9 mouse cellular contexts compared by ENCODE assay signal in genomic region chr4:148846724-148847123, GRCm38 (mm10). TPM values are rescaled to one million over a fixed set of nuclear protein-coding genes. Genes with fewer than 3 reads are reported as not detected.
DNase-seq lines count a peak whose midpoint lies in the region; ATAC-seq and TF ChIP-seq lines count a peak whose summit lies in the region.
"Had no signal": no experiment of that assay in that cellular context is flagged by ENCODE, and none has a peak within 500 bp of the region (broad histone marks: within the 10 kb centered on the region; RNA-seq: fewer than 3 reads in every experiment).

No protein-coding gene starts in this region.

- peak; percentile 91 for DNase-seq in heart, adult 11 months
- DNase-seq in heart, adult 2 months, result no peak
- no peak for DNase-seq in liver, embryonic 11.5 days (ENCODE audit: low spot score)
- peak; percentile 43 for DNase-seq in ES-CJ7 (ENCODE audit: low read depth, low spot score)
- DNase-seq in layer of hippocampus, adult 2 months (ENCODE audit: low spot score in 2 of 2), result no peak
- DNase-seq in cerebellum, adult 8-10 months, result no peak
- DNase-seq: thymus, postnatal 25 days had no signal

- peak overlapping the region; percentile 22; the same call in 1 of the 2 replicates for H3K4me2 ChIP-seq in liver, embryonic 12.5 days
- no peak overlapping the region for H3K4me2 ChIP-seq in liver, embryonic 11.5 days
- H3K4me2 ChIP-seq in neural tube, embryonic 13.5 days, result no peak overlapping the region

- H3K27me3 ChIP-seq in heart, adult 2 months (ENCODE audit: control insufficient read depth, insufficient read depth, low read length), result no peaks in the 10 kb centered on the region
- peaks cover 35% of the 10 kb centered on the region for H3K27me3 ChIP-seq in liver, embryonic 12.5 days (replicated peaks)
- peaks cover 3% of the 10 kb centered on the region; the same call in 1 of the 2 replicates for H3K27me3 ChIP-seq in liver, embryonic 11.5 days (replicated peaks; ENCODE audit: control insufficient read depth, insufficient read depth, low read length)
- H3K27me3 ChIP-seq in neural tube, embryonic 13.5 days, result peaks cover 72% of the 10 kb centered on the region

- WGBS in heart, adult 2 months, result 56% methylated on average over 11 of the region's 11 CpGs
- 38% methylated on average over 11 of the region's 11 CpGs for WGBS in liver, embryonic 12.5 days (ENCODE audit: insufficient replicate concordance)
- WGBS in liver, embryonic 11.5 days, result 48% methylated on average over 11 of the region's 11 CpGs
- 64% methylated on average over 11 of the region's 11 CpGs for WGBS in neural tube, embryonic 13.5 days

- no peak for TF ChIP-seq CTCF in heart, adult 2 months (IDR thresholded peaks at IDR 0.05)
- no peak for TF ChIP-seq CTCF in layer of hippocampus, adult 2 months (conservative IDR thresholded peaks at IDR 0.05)

- H3K36me3 ChIP-seq in heart, adult 2 months (ENCODE audit: control insufficient read depth, insufficient read depth, low read length), result no peaks in the 10 kb centered on the region
- H3K36me3 ChIP-seq in liver, embryonic 12.5 days, result no peaks in the 10 kb centered on the region
- no peaks in the 10 kb centered on the region for H3K36me3 ChIP-seq in liver, embryonic 11.5 days (ENCODE audit: control insufficient read depth, insufficient read depth, low read length)
- H3K36me3 ChIP-seq in neural tube, embryonic 13.5 days, result no peaks in the 10 kb centered on the region

- intact Hi-C loops in heart, adult 2 months (cut with DNase I), result no loop called here

- no peak for TF ChIP-seq POLR2A in heart, adult 2 months (IDR thresholded peaks at IDR 0.05; ENCODE audit: insufficient read depth, low read depth, low read length)

- H3K27ac ChIP-seq in heart, adult 2 months, result no peak overlapping the region
- no peak overlapping the region for H3K27ac ChIP-seq in liver, embryonic 12.5 days
- H3K27ac ChIP-seq in liver, embryonic 11.5 days (ENCODE audit: low read depth, low read length), result no peak overlapping the region
- H3K27ac ChIP-seq in neural tube, embryonic 13.5 days (replicated peaks), result no peak overlapping the region
- H3K27ac ChIP-seq in layer of hippocampus, adult 2 months, result no peak overlapping the region

- TF ChIP-seq EP300 in heart, adult 2 months (IDR thresholded peaks at IDR 0.05; ENCODE audit: insufficient read depth, low read depth, low read length), result no peak

- H3K9ac ChIP-seq in heart, adult 2 months (ENCODE audit: low read depth, low read length), result no peak overlapping the region
- H3K9ac ChIP-seq in liver, embryonic 12.5 days, result no peak overlapping the region
- no peak overlapping the region for H3K9ac ChIP-seq in liver, embryonic 11.5 days (ENCODE audit: low read depth, low read length)
- 0 out of 2 replicates have a peak overlapping the region, but pooled peaks have one; percentile 34 for H3K9ac ChIP-seq in neural tube, embryonic 13.5 days

- peaks cover 12% of the 10 kb centered on the region for H3K4me1 ChIP-seq in heart, adult 2 months (ENCODE audit: control insufficient read depth, insufficient read depth, low read length)
- 0 out of 2 replicates have a peak, but pooled peaks cover 4% of the 10 kb centered on the region for H3K4me1 ChIP-seq in liver, embryonic 12.5 days
- H3K4me1 ChIP-seq in liver, embryonic 11.5 days (replicated peaks; ENCODE audit: control insufficient read depth, insufficient read depth, low read length), result no peaks in the 10 kb centered on the region
- H3K4me1 ChIP-seq in neural tube, embryonic 13.5 days (replicated peaks), result peaks cover 58% of the 10 kb centered on the region

- H3K9me3 ChIP-seq in liver, embryonic 12.5 days (replicated peaks), result no peaks in the 10 kb centered on the region
- H3K9me3 ChIP-seq in liver, embryonic 11.5 days (ENCODE audit: control insufficient read depth, low read length), result no peaks in the 10 kb centered on the region
- no peaks in the 10 kb centered on the region for H3K9me3 ChIP-seq in neural tube, embryonic 13.5 days

- no peak overlapping the region for H3K4me3 ChIP-seq in heart, adult 2 months
- no peak overlapping the region for H3K4me3 ChIP-seq in liver, embryonic 12.5 days
- H3K4me3 ChIP-seq in liver, embryonic 11.5 days (ENCODE audit: low read depth, low read length), result no peak overlapping the region
- H3K4me3 ChIP-seq in neural tube, embryonic 13.5 days, result no peak overlapping the region
- no peak overlapping the region for H3K4me3 ChIP-seq in layer of hippocampus, adult 2 months

- no peak for ATAC-seq in liver, embryonic 12.5 days
- ATAC-seq in liver, embryonic 11.5 days (replicated peaks; ENCODE audit: low FRiP score), result no peak
- ATAC-seq in neural tube, embryonic 13.5 days (ENCODE audit: low read depth), result no peak

- no peaks in the 10 kb centered on the region; the same call in 1 of the 2 replicates for H3K79me2 ChIP-seq in heart, adult 2 months (replicated peaks; ENCODE audit: control insufficient read depth, insufficient read depth, low read length)

RNA-seq across cellular contexts. Expression of gene Casz1, which starts 42.5 kb away (rescaled TPM):
- 10 to 100 TPM; 42.5 to 47.0 TPM for total RNA-seq in heart, adult 2 months (2021)
- 21.2 and 22.4 TPM in 2 replicates for polyA plus RNA-seq in heart, adult 2 months (2012; rRNA removed)
- polyA plus RNA-seq in liver, embryonic 12.5 days (2016; fragmentation: Nextera tagmentation; extraction: Ambion mirVana), result 0.50 and 0.60 TPM in 2 replicates
- 0.56 and 1.0 TPM in 2 replicates for polyA plus RNA-seq in liver, embryonic 11.5 days (2014; fragmentation: Nextera tagmentation; extraction: Ambion mirVana)
- polyA plus RNA-seq in neural tube, embryonic 13.5 days (2015; fragmentation: Nextera tagmentation; extraction: Ambion mirVana), result 16.2 and 17.3 TPM in 2 replicates
- under 1 TPM; 0.34 to 0.56 TPM for total RNA-seq in layer of hippocampus, adult 2 months (2021)

Comparison
In these comparisons a context has a peak if more than half of its experiments do, and no peak if none do; other contexts are left out.
1. DNase-seq: peak in heart, adult 11 months (single experiment) and ES-CJ7 (single experiment); none in heart, adult 2 months (0 of 2), liver, embryonic 11.5 days (single experiment), layer of hippocampus, adult 2 months (0 of 2) and cerebellum, adult 8-10 months (single experiment).